17 mouse cellular contexts compared by ENCODE assay signal in the genomic region with DNA sequence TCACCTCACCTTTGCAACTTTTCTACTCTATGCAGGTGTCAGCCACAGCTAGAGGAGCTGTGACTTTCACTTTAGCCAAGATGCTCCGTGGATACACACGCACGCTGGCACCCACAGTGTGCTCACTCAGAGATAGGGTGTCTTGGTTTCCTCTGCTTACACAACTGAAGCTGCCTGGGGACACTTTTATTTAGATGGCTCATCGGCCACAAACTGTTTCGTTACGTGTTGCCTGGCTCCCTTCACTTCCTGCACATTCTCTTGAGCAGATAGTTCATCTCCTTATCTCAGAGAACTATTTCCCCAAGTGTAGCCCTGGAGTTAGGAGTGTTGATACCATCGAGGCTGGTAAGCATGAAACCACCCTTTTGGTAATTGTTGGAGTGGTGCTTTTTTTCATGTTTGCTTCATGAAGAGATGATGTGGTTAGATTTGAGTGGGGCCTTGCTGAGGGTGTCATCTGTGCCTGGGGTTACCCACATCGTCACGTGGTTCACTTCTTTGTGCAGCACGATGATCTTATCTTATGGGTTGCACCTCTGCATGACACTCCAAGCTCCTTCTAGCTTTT.
DNase-seq lines count a peak whose midpoint lies in the region; ATAC-seq lines count a peak whose summit lies in the region.
"Had no signal": no experiment of that assay in that cellular context is flagged by ENCODE, and none has a peak within 500 bp of the region (broad histone marks: within the 10 kb centered on the region; RNA-seq: fewer than 3 reads in every experiment).

No protein-coding gene starts in this region.

- H3K27ac ChIP-seq in heart, embryonic 16.5 days (ENCODE audit: low read length): no peak overlapping the region
- no peak overlapping the region for H3K27ac ChIP-seq in heart, embryonic 12.5 days (ENCODE audit: poor library complexity, severe bottlenecking)
- H3K27ac ChIP-seq in liver, embryonic 12.5 days: no peak overlapping the region
- H3K27ac ChIP-seq: embryonic facial prominence, embryonic 15.5 days; liver, embryonic 15.5 days; macrophage had no signal

- H3K4me1 ChIP-seq in heart, embryonic 16.5 days (ENCODE audit: control insufficient read depth, insufficient read depth, low read length): no peaks in the 10 kb centered on the region; the same call in 1 of the 2 replicates
- no peaks in the 10 kb centered on the region for H3K4me1 ChIP-seq in heart, embryonic 12.5 days (replicated peaks)
- no peaks in the 10 kb centered on the region for H3K4me1 ChIP-seq in liver, embryonic 12.5 days
- H3K4me1 ChIP-seq: embryonic facial prominence, embryonic 15.5 days had no signal

- peak; percentile 51 for ATAC-seq in heart, embryonic 16.5 days (replicated peaks; ENCODE audit: extremely low read depth, insufficient read depth, low FRiP score)
- ATAC-seq in monocyte, adult 5-6 weeks (replicated peaks; ENCODE audit: insufficient number of reproducible peaks, low FRiP score, low TSS enrichment, poor library complexity, severe bottlenecking): peak; percentile 79
- no peak for ATAC-seq in heart, embryonic 12.5 days (ENCODE audit: insufficient number of reproducible peaks, low FRiP score)
- ATAC-seq in liver, embryonic 12.5 days: no peak
- ATAC-seq: forebrain, embryonic 14.5 days had no signal

- H3K36me3 ChIP-seq in heart, embryonic 16.5 days (ENCODE audit: control insufficient read depth, insufficient read depth): no peaks in the 10 kb centered on the region
- no peaks in the 10 kb centered on the region for H3K36me3 ChIP-seq in heart, embryonic 12.5 days
- no peaks in the 10 kb centered on the region for H3K36me3 ChIP-seq in liver, embryonic 12.5 days
- H3K36me3 ChIP-seq: embryonic facial prominence, embryonic 15.5 days; liver, embryonic 15.5 days had no signal

- no peak overlapping the region for H3K9ac ChIP-seq in heart, embryonic 16.5 days (ENCODE audit: low read length)
- no peak overlapping the region for H3K9ac ChIP-seq in heart, embryonic 12.5 days
- no peak overlapping the region for H3K9ac ChIP-seq in liver, embryonic 12.5 days
- H3K9ac ChIP-seq: embryonic facial prominence, embryonic 15.5 days; liver, embryonic 15.5 days had no signal

- WGBS in heart, embryonic 16.5 days: 70% methylated on average over 10 of the region's 10 CpGs
- WGBS in heart, embryonic 12.5 days: 68% methylated on average over 10 of the region's 10 CpGs
- WGBS in liver, embryonic 12.5 days (ENCODE audit: insufficient replicate concordance): 33% methylated on average over 10 of the region's 10 CpGs

- H3K9me3 ChIP-seq in heart, embryonic 16.5 days (replicated peaks; ENCODE audit: control insufficient read depth, low read length): no peaks in the 10 kb centered on the region
- 0 out of 2 replicates have a peak, but pooled peaks cover 2% of the 10 kb centered on the region for H3K9me3 ChIP-seq in heart, embryonic 12.5 days (replicated peaks)
- H3K9me3 ChIP-seq in liver, embryonic 12.5 days (replicated peaks): no peaks in the 10 kb centered on the region
- H3K9me3 ChIP-seq: embryonic facial prominence, embryonic 15.5 days; liver, embryonic 15.5 days had no signal

- intact Hi-C loops in heart, postnatal 36 days (cut with DNase I): no loop called here

- no peak for DNase-seq in heart, postnatal 36 days
- DNase-seq in c-Kit-positive CD71-negative TER-119-negative erythroid progenitor cells, embryonic 14.5 days (ENCODE audit: low read depth): peak; percentile 14
- peak; percentile 75 to 83 for DNase-seq in thymus, postnatal 10 days (ENCODE audit: low spot score in 2 of 2)
- DNase-seq in kidney, adult 9 months: no peak
- DNase-seq: B cell, adult 2 months; cerebellum, adult 11-12 months; heart, postnatal 10 days; left cerebral cortex, postnatal 4 days; right cerebral cortex, postnatal 14 days had no signal

- H3K27me3 ChIP-seq in heart, embryonic 16.5 days (ENCODE audit: control insufficient read depth, insufficient read depth, low read length): no peaks in the 10 kb centered on the region
- no peaks in the 10 kb centered on the region for H3K27me3 ChIP-seq in heart, embryonic 12.5 days (replicated peaks)
- no peaks in the 10 kb centered on the region for H3K27me3 ChIP-seq in liver, embryonic 12.5 days (replicated peaks)
- H3K27me3 ChIP-seq: embryonic facial prominence, embryonic 15.5 days; liver, embryonic 15.5 days had no signal

- no peak overlapping the region for H3K4me3 ChIP-seq in heart, embryonic 16.5 days (ENCODE audit: low read length)
- no peak overlapping the region for H3K4me3 ChIP-seq in heart, embryonic 12.5 days
- no peak overlapping the region for H3K4me3 ChIP-seq in liver, embryonic 12.5 days
- H3K4me3 ChIP-seq: embryonic facial prominence, embryonic 15.5 days; liver, embryonic 15.5 days had no signal

- H3K4me2 ChIP-seq in heart, embryonic 16.5 days (ENCODE audit: low read depth, low read length): no peak overlapping the region
- H3K4me2 ChIP-seq in heart, embryonic 12.5 days: no peak overlapping the region
- H3K4me2 ChIP-seq in liver, embryonic 12.5 days: no peak overlapping the region
- H3K4me2 ChIP-seq: embryonic facial prominence, embryonic 15.5 days; liver, embryonic 15.5 days had no signal

Comparison
In these comparisons a context has a peak if more than half of its experiments do, and no peak if none do; other contexts are left out.
1. ATAC-seq: peak in heart, embryonic 16.5 days (single experiment) and monocyte, adult 5-6 weeks (single experiment); none in heart, embryonic 12.5 days (single experiment) and liver, embryonic 12.5 days (single experiment).
2. DNase-seq: peak in c-Kit-positive CD71-negative TER-119-negative erythroid progenitor cells, embryonic 14.5 days (single experiment) and thymus, postnatal 10 days (2 of 2); none in heart, postnatal 36 days (0 of 2) and kidney, adult 9 months (single experiment).